Mouse (Mus musculus): ENCODE measurements around the gene Ncam1. TPM values are rescaled to one million over a fixed set of nuclear protein-coding genes. Genes with fewer than 3 reads are reported as not detected.

Gene Ncam1
- total RNA-seq, 1 experiment from 2014 or later, result 2.4 TPM

DNA sequence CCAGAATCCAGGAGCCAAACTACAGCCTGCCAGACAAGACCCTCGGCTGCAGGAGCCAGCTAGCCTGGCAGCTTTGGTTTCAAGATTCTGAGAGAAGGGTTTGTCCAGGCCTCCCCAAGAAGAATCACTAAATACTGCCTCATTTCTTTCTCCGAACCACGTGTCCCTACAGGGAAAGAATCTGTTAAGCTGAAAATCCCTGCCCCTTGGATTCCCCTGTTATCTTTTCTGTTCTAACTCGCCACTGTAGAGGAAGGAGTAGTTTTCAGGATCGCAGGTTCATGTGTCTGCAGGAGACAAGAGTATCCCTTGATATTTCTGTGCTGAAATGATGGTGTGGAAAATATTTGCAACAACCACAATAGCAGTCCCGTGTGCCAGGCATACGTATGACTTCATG, 310.5 kb downstream of the Ncam1 start:
- ATAC-seq (ENCODE audit: extremely low read depth, insufficient number of reproducible peaks, low FRiP score, poor library complexity, severe bottlenecking), result no peak

- no peak for ATAC-seq (ENCODE audit: extremely low read depth, insufficient number of reproducible peaks, low FRiP score, poor library complexity, severe bottlenecking)
Measured at GRCm38 (mm10) chr9:49487657-49487943, 311.1 kb downstream of the Ncam1 start.

- no peak for ATAC-seq (ENCODE audit: extremely low read depth, insufficient number of reproducible peaks, low FRiP score, poor library complexity, severe bottlenecking)
Measured at GRCm38 (mm10) chr9:49486805-49487656, 311.7 kb downstream of the Ncam1 start.

DNA sequence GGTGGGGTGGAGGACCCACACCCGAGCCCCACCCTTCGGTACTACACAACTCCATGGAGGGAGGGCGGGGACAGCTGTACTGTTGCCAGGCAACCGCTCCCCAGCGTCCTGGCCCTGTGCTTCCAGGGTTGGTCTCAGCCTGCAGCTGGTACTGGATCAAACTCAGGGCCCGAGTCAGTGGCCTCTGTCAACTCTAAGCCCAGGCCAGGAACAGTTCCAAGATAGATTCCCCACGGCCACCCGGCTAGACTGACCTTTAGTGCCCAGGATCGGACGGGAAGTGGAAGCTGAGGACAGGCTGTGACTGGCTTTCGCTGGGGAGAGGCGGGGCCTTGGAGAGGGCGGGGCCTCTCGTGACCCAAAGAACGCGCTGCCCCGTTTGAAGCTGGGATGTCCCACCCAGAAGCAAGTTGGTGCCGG, 312.8 kb downstream of the Ncam1 start, which contains the start of gene Ttc12:
TSS of gene Ttc12 (minus strand) at position 334 of the 420 bp plus-strand sequence.
- peak; percentile 49; the same call in 1 of the 2 replicates for ATAC-seq (ENCODE audit: extremely low read depth, insufficient number of reproducible peaks, low FRiP score, poor library complexity, severe bottlenecking)

- no peak for ATAC-seq (ENCODE audit: extremely low read depth, insufficient number of reproducible peaks, low FRiP score, poor library complexity, severe bottlenecking)
Measured at GRCm38 (mm10) chr9:49485250-49485891, 313.4 kb downstream of the Ncam1 start.

GRCm38 (mm10) chr9:49483316-49483715, 315.4 kb downstream of the Ncam1 start:
- no peak for ATAC-seq (ENCODE audit: extremely low read depth, insufficient number of reproducible peaks, low FRiP score, poor library complexity, severe bottlenecking)

DNA sequence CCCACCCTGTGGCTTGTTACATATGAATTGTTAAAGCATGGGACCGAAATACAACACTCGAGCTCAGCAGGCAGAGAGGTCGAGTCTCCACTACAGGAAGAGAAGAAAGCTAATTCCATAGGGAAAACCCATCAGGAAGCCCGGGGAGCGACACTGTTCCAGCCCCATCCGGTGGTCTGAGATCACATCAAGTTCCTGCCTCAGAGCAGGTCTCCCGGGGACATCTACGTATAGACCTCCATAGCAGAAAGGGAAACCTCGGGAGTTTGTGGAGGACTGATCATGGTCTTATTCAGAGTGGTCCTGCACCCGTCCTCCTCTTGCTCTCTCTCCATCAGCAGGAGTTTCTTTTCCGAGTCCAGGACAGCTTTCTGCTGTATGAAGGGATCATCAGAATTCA, 326.6 kb downstream of the Ncam1 start:
- no peak for ATAC-seq (ENCODE audit: extremely low read depth, insufficient number of reproducible peaks, low FRiP score, poor library complexity, severe bottlenecking)

GRCm38 (mm10) chr9:49470946-49471345, 327.8 kb downstream of the Ncam1 start:
- no peak for ATAC-seq (ENCODE audit: extremely low read depth, insufficient number of reproducible peaks, low FRiP score, poor library complexity, severe bottlenecking)

- no peak for ATAC-seq (ENCODE audit: extremely low read depth, insufficient number of reproducible peaks, low FRiP score, poor library complexity, severe bottlenecking)
Measured at GRCm38 (mm10) chr9:49470006-49470405, 328.7 kb downstream of the Ncam1 start.

- ATAC-seq (ENCODE audit: extremely low read depth, insufficient number of reproducible peaks, low FRiP score, poor library complexity, severe bottlenecking), result no peak
Measured at GRCm38 (mm10) chr9:49456136-49456535, 342.6 kb downstream of the Ncam1 start.

DNA sequence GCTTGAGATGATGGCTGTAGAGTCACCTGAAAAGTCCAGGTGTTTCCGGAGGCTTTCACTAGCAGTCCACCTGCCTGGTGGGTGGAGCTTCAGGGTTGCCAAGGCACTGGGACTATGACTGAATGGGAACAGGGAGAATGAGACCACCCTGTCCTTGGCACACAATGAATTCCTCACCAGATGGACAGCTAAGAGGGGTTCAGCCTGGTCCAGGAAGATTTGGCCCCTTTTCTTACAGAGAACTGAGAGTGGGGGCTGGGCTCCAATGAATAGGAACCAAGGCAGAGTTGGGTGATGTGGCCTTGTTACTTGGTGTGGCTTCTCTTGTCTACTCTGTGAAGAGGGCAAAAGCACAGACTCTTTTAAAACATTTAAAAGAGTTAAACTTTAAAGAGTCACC, 346.3 kb downstream of the Ncam1 start:
- no peak for ATAC-seq (ENCODE audit: extremely low read depth, insufficient number of reproducible peaks, low FRiP score, poor library complexity, severe bottlenecking)

All from neutrophil, adult 5-6 weeks (primary cell).